Mouse (Mus musculus) gastrocnemius, postnatal 14 days (tissue): ENCODE measurements around the gene Smug1. TPM values are rescaled to one million over a fixed set of nuclear protein-coding genes. Genes with fewer than 3 reads are reported as not detected.

Experiments
- DNase-seq: peaks from one replicate; pipeline ENCODE4 v3.0.0; 2021; ENCODE audit warnings: mixed read lengths
- intact Hi-C: fragments of 180-260 bp; cut with DNase I; formaldehyde crosslinking; loops from one replicate; pipeline ENCODE4 v1.15.1; 2025; ENCODE audit warnings: low total_unique reads
- total RNA-seq, 2 experiments: library from RNA; stranded (reverse); gene quantifications; 2 replicates each; pipeline ENCODE4 v1.2.3; 2021

The Smug1 gene
- total RNA-seq, 2 experiments from 2014 or later, result 10.6 to 11.6 TPM

- no peak for DNase-seq
- intact Hi-C loops, result no loop called here
Observed at GRCm38 (mm10) chr15:103180406-103180805, 13.5 kb upstream of the Smug1 start.

GRCm38 (mm10) chr15:103178767-103179166 lies 11.9 kb upstream of the Smug1 start:
- no peak for DNase-seq
- intact Hi-C loops, result loop anchor here (10.0 kb wide), 1 partner anchor 424 kb away; no protein-coding TSS in a partner anchor

GRCm38 (mm10) chr15:103178137-103178536 lies 11.2 kb upstream of the Smug1 start:
- intact Hi-C loops, result loop anchor here (10.0 kb wide), 1 partner anchor 423 kb away; no protein-coding TSS in a partner anchor
- DNase-seq, result no peak

- no peak for DNase-seq
- intact Hi-C loops, result loop anchor here (10.0 kb wide), 1 partner anchor 423 kb away; no protein-coding TSS in a partner anchor
Observed at GRCm38 (mm10) chr15:103177611-103178041, 10.7 kb upstream of the Smug1 start.

- DNase-seq, result peak; percentile 92
- intact Hi-C loops, result loop anchor here (10.0 kb wide), 1 partner anchor 422 kb away; no protein-coding TSS in a partner anchor
Observed at GRCm38 (mm10) chr15:103176874-103177421, 10.1 kb upstream of the Smug1 start.

GRCm38 (mm10) chr15:103173251-103173650 lies 6.4 kb upstream of the Smug1 start:
- DNase-seq, result no peak
- intact Hi-C loops, result loop anchor here (10.0 kb wide), 1 partner anchor 418 kb away; no protein-coding TSS in a partner anchor

GRCm38 (mm10) chr15:103172537-103172936 lies 5.6 kb upstream of the Smug1 start:
- intact Hi-C loops, result loop anchor here (10.0 kb wide), 1 partner anchor 418 kb away; no protein-coding TSS in a partner anchor
- DNase-seq, result peak; percentile 80

- intact Hi-C loops, result loop anchor here (10.0 kb wide), 1 partner anchor 416 kb away; no protein-coding TSS in a partner anchor
- peak; percentile 65 for DNase-seq
Observed at GRCm38 (mm10) chr15:103171276-103171675, 4.4 kb upstream of the Smug1 start.

GRCm38 (mm10) chr15:103170316-103170679 lies 3.4 kb upstream of the Smug1 start:
- intact Hi-C loops, result loop anchor here (10.0 kb wide), 1 partner anchor 415 kb away; no protein-coding TSS in a partner anchor
- no peak for DNase-seq

GRCm38 (mm10) chr15:103169612-103170315 lies 2.9 kb upstream of the Smug1 start:
- intact Hi-C loops, result loop anchor here (5.0 to 10.0 kb wide), 4 partner anchors 37 to 415 kb away; no protein-coding TSS in a partner anchor
- DNase-seq, result peak; percentile 57

- intact Hi-C loops, result loop anchor here (5.0 kb wide), 3 partner anchors 37 to 182 kb away; no protein-coding TSS in a partner anchor
- no peak for DNase-seq
Observed at GRCm38 (mm10) chr15:103168801-103169611, 2.1 kb upstream of the Smug1 start.

GRCm38 (mm10) chr15:103167786-103168185 lies 894 bp upstream of the Smug1 start:
- intact Hi-C loops, result loop anchor here (5.0 kb wide), 3 partner anchors 35 to 180 kb away; no protein-coding TSS in a partner anchor
- DNase-seq, result no peak

- intact Hi-C loops, result loop anchor here (5.0 kb wide), 3 partner anchors 34 to 179 kb away; no protein-coding TSS in a partner anchor
- DNase-seq, result no peak
Observed at GRCm38 (mm10) chr15:103165924-103166323, 968 bp downstream of the Smug1 start.

- peak; percentile 89 for DNase-seq
- intact Hi-C loops, result loop anchor here (5.0 kb wide), 3 partner anchors 33 to 178 kb away; no protein-coding TSS in a partner anchor
Observed at GRCm38 (mm10) chr15:103165379-103165778, 1.5 kb downstream of the Smug1 start.

- DNase-seq, result peak; percentile 90
- intact Hi-C loops, result no loop called here
Observed at GRCm38 (mm10) chr15:103163182-103163919, 3.5 kb downstream of the Smug1 start.

- intact Hi-C loops, result no loop called here
- DNase-seq, result peak; percentile 50
Observed at GRCm38 (mm10) chr15:103157585-103157984, 9.3 kb downstream of the Smug1 start.

- no peak for DNase-seq
- intact Hi-C loops, result no loop called here
Observed at GRCm38 (mm10) chr15:103156890-103157289, 10.0 kb downstream of the Smug1 start.

GRCm38 (mm10) chr15:103155366-103156321 lies 11.2 kb downstream of the Smug1 start:
- intact Hi-C loops, result no loop called here
- peak; percentile 73 for DNase-seq
